ENCODE assay signal across 8 mouse cellular contexts in genomic region chr7:92739956-92740355, GRCm38 (mm10). TPM values are rescaled to one million over a fixed set of nuclear protein-coding genes. Genes with fewer than 3 reads are reported as not detected.
DNase-seq lines count a peak whose midpoint lies in the region; ATAC-seq lines count a peak whose summit lies in the region.
"Had no signal": no experiment of that assay in that cellular context is flagged by ENCODE, and none has a peak within 500 bp of the region (broad histone marks: within the 10 kb centered on the region; RNA-seq: fewer than 3 reads in every experiment).

No protein-coding gene starts in this region.

- no peak overlapping the region for H3K27ac ChIP-seq in lung, embryonic 15.5 days
- peak overlapping the region; percentile 99 for H3K27ac ChIP-seq in forebrain, embryonic 10.5 days
- H3K27ac ChIP-seq in limb, embryonic 13.5 days: peak overlapping the region; percentile 93; the same call in 1 of the 2 replicates
- no peak overlapping the region for H3K27ac ChIP-seq in stomach, embryonic 16.5 days (ENCODE audit: low read length)

- 23% methylated on average over 6 of the region's 6 CpGs for WGBS in lung, embryonic 15.5 days
- WGBS in forebrain, embryonic 10.5 days: 65% methylated on average over 6 of the region's 6 CpGs
- 37% methylated on average over 6 of the region's 6 CpGs for WGBS in limb, embryonic 13.5 days
- 25% methylated on average over 6 of the region's 6 CpGs for WGBS in stomach, embryonic 16.5 days

- no peaks in the 10 kb centered on the region for H3K27me3 ChIP-seq in lung, embryonic 15.5 days
- peaks cover 16% of the 10 kb centered on the region; the same call in 1 of the 2 replicates for H3K27me3 ChIP-seq in forebrain, embryonic 10.5 days (ENCODE audit: poor library complexity, severe bottlenecking)
- H3K27me3 ChIP-seq in limb, embryonic 13.5 days: no peaks in the 10 kb centered on the region
- H3K27me3 ChIP-seq in stomach, embryonic 16.5 days (ENCODE audit: control insufficient read depth, insufficient read depth, low read length): no peaks in the 10 kb centered on the region

- peak overlapping the region; percentile 69 for H3K4me3 ChIP-seq in lung, embryonic 15.5 days
- peak overlapping the region; percentile 89 for H3K4me3 ChIP-seq in forebrain, embryonic 10.5 days
- peak overlapping the region; percentile 68 for H3K4me3 ChIP-seq in limb, embryonic 13.5 days
- H3K4me3 ChIP-seq in stomach, embryonic 16.5 days (replicated peaks; ENCODE audit: low read length): peak overlapping the region; percentile 69

- peak overlapping the region; percentile 81 for H3K9ac ChIP-seq in lung, embryonic 15.5 days
- H3K9ac ChIP-seq in limb, embryonic 13.5 days: peak overlapping the region; percentile 90
- H3K9ac ChIP-seq in stomach, embryonic 16.5 days (ENCODE audit: low read length): peak overlapping the region; percentile 91

- peak overlapping the region; percentile 62 for H3K4me2 ChIP-seq in lung, embryonic 15.5 days
- H3K4me2 ChIP-seq in limb, embryonic 13.5 days (replicated peaks): peak overlapping the region; percentile 74
- peak overlapping the region; percentile 91 for H3K4me2 ChIP-seq in stomach, embryonic 16.5 days (ENCODE audit: low read depth, low read length)

- H3K36me3 ChIP-seq in lung, embryonic 15.5 days: peaks cover 14% of the 10 kb centered on the region
- H3K36me3 ChIP-seq in forebrain, embryonic 10.5 days (replicated peaks): peaks cover 48% of the 10 kb centered on the region
- peaks cover 20% of the 10 kb centered on the region for H3K36me3 ChIP-seq in limb, embryonic 13.5 days
- 0 out of 2 replicates have a peak, but pooled peaks cover 3% of the 10 kb centered on the region for H3K36me3 ChIP-seq in stomach, embryonic 16.5 days (ENCODE audit: control insufficient read depth, insufficient read depth, low read length)

- H3K4me1 ChIP-seq in lung, embryonic 15.5 days: peaks cover 19% of the 10 kb centered on the region
- H3K4me1 ChIP-seq in forebrain, embryonic 10.5 days: peaks cover 50% of the 10 kb centered on the region
- peaks cover 38% of the 10 kb centered on the region for H3K4me1 ChIP-seq in limb, embryonic 13.5 days
- peaks cover 24% of the 10 kb centered on the region for H3K4me1 ChIP-seq in stomach, embryonic 16.5 days (ENCODE audit: control insufficient read depth, insufficient read depth, low read length)

- ATAC-seq in lung, embryonic 15.5 days (ENCODE audit: borderline replicate concordance, extremely low read depth, low FRiP score, low TSS enrichment): no peak
- ATAC-seq in limb, embryonic 13.5 days (ENCODE audit: low FRiP score, low read depth): no peak
- no peak for ATAC-seq in stomach, embryonic 16.5 days (ENCODE audit: insufficient read depth, low FRiP score)

- no peaks in the 10 kb centered on the region for H3K9me3 ChIP-seq in lung, embryonic 15.5 days
- H3K9me3 ChIP-seq in forebrain, embryonic 10.5 days: no peaks in the 10 kb centered on the region
- H3K9me3 ChIP-seq in limb, embryonic 13.5 days: no peaks in the 10 kb centered on the region
- H3K9me3 ChIP-seq in stomach, embryonic 16.5 days (replicated peaks; ENCODE audit: control insufficient read depth, low read length): no peaks in the 10 kb centered on the region

- DNase-seq in lung, postnatal 14 days: no peak
- no peak for DNase-seq in forebrain, embryonic 10.5 days (ENCODE audit: extremely low spot score, low spot score)
- DNase-seq in ovary, postnatal 14 days (ENCODE audit: low spot score): no peak
- DNase-seq in testis, postnatal 14 days (ENCODE audit: low spot score): no peak
- DNase-seq: right cerebral cortex, postnatal 14 days had no signal

RNA-seq across cellular contexts. Expression of gene Rab30, which starts 1.4 kb away (rescaled TPM):
- 5.0 and 6.2 TPM in 2 replicates for polyA plus RNA-seq in lung, embryonic 15.5 days (2015; fragmentation: Nextera tagmentation; extraction: Ambion mirVana)
- polyA plus RNA-seq in forebrain, embryonic 10.5 days (2016; fragmentation: Nextera tagmentation; extraction: Ambion mirVana): 12.2 and 15.6 TPM in 2 replicates
- polyA plus RNA-seq in limb, embryonic 13.5 days (2015; fragmentation: Nextera tagmentation; extraction: Ambion mirVana): 19.6 and 22.9 TPM in 2 replicates
- polyA plus RNA-seq in stomach, embryonic 16.5 days (2015; fragmentation: Nextera tagmentation; extraction: Ambion mirVana): 20.9 and 24.1 TPM in 2 replicates

Comparison
In these comparisons a context has a peak if more than half of its experiments do, and no peak if none do; other contexts are left out.
1. H3K27ac ChIP-seq: peak in forebrain, embryonic 10.5 days (single experiment) and limb, embryonic 13.5 days (single experiment); none in lung, embryonic 15.5 days (single experiment) and stomach, embryonic 16.5 days (single experiment).
2. Peak in every context shown above with its lines, with median percentiles within 50 percentile points of each other: H3K4me2 ChIP-seq, H3K4me3 ChIP-seq and H3K9ac ChIP-seq.